Mouse (Mus musculus) heart, adult 9 months (tissue): ENCODE data around the gene Mrgpre.

Experiments used
- DNase-seq, 2 experiments: peaks; one replicate each; pipeline ENCODE4 v3.0.0; 2022; ENCODE audit warnings: low spot score in 2 of 2

Gene Mrgpre

DNA sequence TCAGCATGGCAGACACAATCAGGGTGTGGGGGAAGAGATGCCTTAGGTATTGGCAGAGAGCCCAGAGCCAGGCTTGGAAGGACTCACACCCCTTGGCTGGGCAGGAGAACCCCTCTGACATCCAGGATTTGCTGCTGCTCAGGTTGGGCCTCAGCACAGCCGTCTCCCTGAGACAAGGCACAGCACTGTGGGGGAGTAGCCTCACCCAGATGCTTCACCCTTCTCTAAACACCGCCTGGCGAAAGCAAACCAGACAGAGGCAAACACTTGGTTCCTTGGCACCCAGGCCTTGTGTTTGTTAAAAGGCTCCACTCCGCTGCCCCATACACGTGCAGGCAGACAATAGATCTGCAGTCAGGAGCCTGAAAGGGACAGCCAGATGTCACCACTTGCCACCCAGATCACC lies 45.7 kb downstream of the Mrgpre start:
- DNase-seq: no peak

DNA sequence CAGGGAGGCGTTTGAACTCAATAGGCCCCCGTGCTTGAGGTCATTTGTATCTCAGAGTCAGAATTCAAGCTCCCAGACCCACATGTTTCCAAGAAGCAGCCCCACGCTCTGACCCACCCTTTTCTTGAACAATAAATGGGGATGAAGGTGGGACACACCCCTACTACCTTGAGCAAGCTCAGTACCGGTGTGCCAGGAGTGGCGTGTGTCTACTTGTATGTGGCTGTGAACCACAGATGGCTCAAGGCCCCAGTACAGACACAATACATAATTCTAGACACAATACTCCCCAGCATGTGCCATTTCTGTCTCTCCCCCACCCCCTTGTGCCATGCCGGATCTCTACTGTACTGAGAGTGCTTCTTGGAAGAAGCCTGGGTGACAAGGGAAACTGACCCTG lies 46.1 kb downstream of the Mrgpre start:
- no peak for DNase-seq

GRCm38 (mm10) chr7:143733746-143734145 lies 50.6 kb downstream of the Mrgpre start:
- DNase-seq: no peak

DNA sequence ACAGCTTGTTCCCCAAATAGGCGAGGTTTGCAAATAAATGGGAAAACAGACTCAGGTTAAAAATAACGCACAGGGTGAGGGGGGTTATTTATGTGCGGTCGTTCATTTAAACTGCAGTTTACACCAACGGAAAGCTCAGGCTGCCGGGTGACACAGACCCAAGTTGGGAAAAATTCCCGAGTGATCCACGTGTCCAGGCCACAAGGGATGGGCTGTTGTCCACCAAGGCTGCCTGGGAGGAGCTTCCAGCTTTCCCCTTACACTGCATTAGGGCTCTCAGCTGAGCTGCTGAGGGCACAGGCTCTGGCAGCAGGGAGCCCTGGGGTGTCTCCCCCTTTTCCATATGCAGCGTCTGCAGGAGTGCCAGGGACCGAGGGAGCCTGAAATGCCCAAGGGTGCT lies 54.4 kb downstream of the Mrgpre start:
- peak; percentile 54 to 59 for DNase-seq
